Mouse (Mus musculus) kidney, postnatal 10 days (tissue): ENCODE results near the gene Bcl2l11.

ENCODE experiments used
- DNase-seq: peaks from one replicate; pipeline ENCODE4 v3.0.0; 2021; ENCODE audit warnings: mixed read lengths

Bcl2l11 gene

GRCm38 (mm10) chr2:128140183-128140582 is 14.3 kb downstream of the Bcl2l11 start:
- DNase-seq = no peak

DNA sequence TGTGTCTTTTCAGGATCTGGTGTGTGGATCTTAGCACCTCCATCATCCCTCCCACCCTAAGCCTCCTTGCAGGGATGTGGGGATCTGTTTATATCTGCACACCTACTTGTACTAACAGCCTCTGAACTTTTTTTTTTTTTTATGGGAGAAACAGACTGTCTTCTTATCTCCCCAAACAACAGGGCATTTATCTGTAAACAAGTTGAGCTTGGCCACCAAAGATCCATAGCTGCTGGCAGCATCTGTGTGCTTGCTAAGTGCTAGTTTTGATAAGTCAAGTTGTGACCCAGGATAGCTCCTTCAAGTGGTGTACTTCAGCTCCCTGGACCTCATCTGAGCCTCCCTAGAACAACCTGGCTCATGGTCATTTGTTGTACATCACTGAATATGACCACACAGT is 18.2 kb downstream of the Bcl2l11 start:
- DNase-seq = no peak

GRCm38 (mm10) chr2:128145433-128145832 is 19.6 kb downstream of the Bcl2l11 start:
- no peak for DNase-seq

GRCm38 (mm10) chr2:128149596-128149995 is 23.8 kb downstream of the Bcl2l11 start:
- peak; percentile 68 for DNase-seq

DNA sequence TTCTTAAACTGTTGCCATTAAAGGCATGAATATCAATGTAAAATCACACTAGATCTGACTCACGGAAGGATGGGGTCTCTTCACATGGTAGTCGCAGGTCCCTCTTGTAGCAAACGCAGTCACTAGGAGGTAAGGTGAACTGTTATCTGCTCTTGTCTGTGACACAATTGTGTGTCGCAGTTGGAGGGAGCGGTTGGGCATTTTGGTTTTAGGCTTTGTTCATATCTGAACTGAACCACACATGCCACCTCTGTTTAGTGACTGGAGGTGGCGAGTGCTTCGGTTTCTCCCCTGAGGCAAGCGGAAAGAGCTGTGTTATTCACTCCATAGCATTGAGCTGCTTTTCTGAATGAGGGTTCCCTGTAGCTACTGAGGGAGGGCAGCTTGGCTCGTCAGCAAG is 26.4 kb downstream of the Bcl2l11 start:
- DNase-seq = no peak

GRCm38 (mm10) chr2:128152845-128153550 is 27.2 kb downstream of the Bcl2l11 start:
- no peak for DNase-seq

DNA sequence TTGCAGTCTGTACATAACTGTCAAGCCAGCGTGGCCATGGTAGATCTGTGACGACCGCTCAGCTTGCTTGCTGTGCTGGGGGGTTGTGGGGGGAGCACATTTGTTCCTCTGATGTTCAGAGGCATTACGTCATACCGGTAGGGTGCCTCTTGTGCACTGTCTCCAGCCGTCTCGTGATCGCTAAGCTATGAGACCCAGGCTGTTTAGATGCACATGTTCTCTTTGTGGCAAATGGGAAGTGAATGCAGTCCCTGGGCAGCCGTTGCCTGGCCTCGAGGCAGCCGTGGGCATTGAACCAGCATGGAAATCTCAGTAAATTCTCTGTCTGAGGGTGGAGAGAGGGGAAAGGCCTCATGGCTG is 27.7 kb downstream of the Bcl2l11 start:
- no peak for DNase-seq

GRCm38 (mm10) chr2:128155412-128156066 is 29.7 kb downstream of the Bcl2l11 start:
- DNase-seq = peak; percentile 63

- no peak for DNase-seq
These were observed 30.2 kb downstream of the Bcl2l11 start for GRCm38 (mm10) chr2:128156067-128156462.

DNA sequence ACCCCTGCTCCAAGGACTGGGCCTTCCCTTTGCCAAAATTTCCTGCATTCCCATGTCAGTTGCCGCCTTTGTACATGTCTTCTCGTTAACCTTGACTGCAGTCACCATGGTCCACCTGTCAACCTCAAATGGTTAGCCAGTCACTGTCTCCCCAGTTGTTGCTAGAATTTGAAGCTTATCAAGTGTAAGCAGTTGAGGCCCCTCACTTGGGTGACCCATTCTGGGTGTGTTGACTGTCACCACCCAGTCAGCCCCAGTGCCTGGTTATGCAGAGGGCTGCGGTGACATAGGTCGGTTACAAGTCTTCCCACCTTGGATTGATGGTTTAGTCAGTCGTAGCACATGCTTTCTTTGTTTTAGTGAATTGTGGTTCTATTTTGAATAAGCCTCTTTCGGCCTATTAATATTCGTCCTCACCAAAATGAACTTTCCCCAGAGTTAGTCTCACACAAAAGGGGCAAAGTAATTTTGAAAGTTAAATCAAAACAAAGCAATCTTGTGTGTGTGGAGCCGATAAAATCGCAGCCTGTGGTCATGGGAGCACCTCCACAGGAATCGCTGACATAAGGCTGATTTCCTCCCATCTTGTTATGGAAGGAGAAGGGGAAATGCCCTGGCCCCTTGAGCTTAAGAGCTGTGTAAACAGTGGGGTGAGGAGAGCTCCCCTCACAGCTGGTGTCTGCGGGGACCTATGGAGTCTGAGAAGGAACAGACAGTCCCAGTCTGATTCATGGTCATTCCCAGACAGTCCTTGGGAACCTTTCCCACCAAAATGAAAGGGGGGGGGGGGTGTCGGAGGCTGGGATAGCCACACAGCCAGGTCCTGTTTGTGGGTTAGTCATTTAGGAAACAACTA is 30.9 kb downstream of the Bcl2l11 start:
- DNase-seq = no peak

- DNase-seq = no peak
These were observed 33.0 kb downstream of the Bcl2l11 start for GRCm38 (mm10) chr2:128158734-128159410.

DNA sequence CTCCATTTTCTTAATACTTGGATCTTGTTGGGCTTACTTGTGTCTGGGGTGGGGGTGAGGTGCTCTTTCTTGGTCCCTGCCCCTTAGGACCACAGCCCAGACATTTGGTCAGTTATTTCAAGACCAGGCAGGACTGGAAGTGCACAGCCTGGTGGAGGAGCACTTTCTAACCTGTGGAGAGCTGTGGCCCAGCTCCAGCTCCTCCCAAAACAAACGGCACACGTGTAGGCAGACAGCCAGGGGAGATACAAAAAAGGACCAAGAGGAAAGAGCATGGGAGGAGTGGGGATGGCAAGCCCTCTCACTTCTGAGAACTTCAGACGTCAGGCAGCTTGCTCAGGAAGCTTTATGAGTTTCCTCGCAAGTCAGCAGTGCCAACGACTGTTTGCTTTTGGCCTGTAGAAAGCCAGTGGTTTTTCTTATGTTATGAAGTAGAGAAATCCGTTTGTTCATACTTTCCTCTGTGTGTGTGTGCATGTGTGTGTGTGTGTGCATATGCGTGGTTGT is 33.8 kb downstream of the Bcl2l11 start:
- no peak for DNase-seq

DNA sequence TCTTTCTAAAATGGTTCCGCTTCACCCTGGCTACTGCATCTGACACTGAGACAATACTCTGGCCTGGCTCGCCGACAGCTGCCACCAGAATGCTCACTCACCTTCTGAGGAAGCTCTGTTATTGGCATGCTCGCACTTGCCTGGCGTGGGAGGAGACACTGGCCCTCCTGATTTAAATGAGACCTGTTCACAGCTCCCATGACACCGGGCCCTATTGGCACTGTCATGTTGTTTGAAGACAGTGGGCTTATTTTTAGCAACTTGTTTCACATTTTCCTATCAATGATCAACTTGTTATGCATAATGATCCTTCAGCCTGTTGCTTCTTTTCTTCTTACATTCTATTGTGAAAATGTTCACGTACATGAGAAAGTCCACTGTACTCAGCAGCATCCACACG is 37.3 kb downstream of the Bcl2l11 start:
- DNase-seq = no peak

DNA sequence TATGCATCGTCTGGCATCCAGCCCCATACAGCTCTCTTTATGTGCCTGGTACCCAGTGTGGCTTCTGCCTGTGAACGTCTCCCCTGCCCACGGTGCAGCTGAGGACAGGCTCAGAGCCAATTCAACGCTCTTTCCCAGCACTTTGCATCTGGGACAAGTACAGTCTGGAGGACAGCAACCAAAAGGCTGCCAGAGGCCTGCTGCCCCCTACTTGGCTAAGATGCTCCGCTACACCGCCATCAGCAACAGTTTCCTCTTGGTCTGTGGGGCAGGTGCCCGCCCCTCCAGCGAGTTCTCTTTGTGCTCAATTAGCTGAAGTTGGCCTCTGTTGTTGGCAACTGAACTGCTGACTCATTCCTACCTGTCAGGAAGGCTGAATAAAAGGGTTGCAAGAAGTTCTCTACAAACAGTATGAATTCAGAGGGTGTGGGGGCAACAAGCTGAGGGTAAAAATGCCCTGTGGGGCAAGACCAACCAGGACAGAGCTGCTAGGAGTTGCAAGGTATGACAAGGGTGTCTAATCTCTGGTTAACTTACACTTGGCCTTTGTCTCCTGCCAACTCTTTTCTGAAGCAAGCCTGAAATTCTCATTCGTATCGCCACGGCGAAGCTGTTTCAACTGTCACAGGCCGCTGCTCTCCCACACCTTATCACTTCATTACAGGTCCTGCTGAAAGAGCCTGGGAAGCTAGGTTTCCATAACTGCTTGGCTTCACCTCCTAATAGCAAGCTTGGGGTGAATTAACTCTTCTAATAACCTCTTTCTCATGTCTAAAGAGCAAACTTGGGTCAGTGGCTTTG is 41.0 kb downstream of the Bcl2l11 start:
- DNase-seq = no peak

GRCm38 (mm10) chr2:128167930-128168329 is 42.1 kb downstream of the Bcl2l11 start:
- no peak for DNase-seq

GRCm38 (mm10) chr2:128169486-128169885 is 43.6 kb downstream of the Bcl2l11 start:
- no peak for DNase-seq

GRCm38 (mm10) chr2:128169972-128170371 is 44.1 kb downstream of the Bcl2l11 start:
- DNase-seq = no peak

DNA sequence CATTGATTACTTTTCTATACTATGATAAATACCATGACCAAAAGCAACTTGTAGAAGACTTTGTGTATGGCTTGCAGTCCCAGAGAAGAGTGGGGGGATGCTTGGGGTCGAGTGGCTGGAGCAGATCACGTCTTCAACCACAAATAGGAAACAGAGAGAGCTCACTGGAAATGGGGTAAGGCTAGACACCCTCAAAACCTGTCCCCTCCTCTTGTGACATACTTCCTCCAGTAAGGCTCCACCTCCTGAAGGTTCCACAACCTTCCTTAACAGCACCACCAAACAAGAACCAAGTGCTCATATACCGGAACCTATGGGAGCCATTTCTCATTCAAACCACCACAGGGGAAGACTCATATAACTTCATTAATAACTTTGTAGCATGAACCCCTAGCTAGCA is 44.8 kb downstream of the Bcl2l11 start:
- DNase-seq = no peak

GRCm38 (mm10) chr2:128172266-128172665 is 46.4 kb downstream of the Bcl2l11 start:
- DNase-seq = no peak

GRCm38 (mm10) chr2:128174176-128174575 is 48.3 kb downstream of the Bcl2l11 start:
- DNase-seq = peak; percentile 42

DNA sequence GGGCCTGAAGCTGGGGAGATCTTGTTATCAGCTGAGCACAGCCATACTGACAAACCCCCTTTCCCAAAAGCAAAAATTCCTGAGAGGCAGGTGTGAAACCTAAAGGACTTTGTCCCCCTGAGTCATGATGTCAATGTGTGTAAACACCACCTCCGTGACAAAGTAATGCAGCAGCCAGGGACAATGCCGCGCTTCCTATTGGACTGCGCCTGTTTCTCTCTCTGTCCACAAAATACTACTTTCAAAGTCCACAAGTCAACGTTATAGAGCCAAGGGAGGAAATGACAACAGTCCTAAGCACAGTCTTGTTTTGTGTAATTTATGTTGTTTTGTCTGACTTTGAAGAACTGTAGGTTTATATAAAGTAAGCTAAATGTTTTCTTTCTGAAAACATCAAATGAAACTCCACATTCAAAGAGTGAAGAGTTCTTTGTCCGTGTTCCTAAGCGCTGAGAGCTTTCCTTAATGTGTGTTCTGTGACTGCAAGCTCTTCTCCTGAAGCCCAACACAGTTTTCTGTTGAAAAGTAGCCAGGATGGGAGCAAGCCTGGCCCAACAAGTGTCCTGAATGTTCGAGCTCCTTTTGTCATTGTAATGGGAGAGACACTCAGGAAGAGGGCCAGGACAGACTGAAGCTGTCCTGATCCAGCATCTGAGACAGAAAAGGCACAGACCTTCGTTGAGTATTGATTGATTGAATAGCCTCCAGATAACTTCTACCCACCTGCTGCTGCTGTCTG is 48.9 kb downstream of the Bcl2l11 start:
- no peak for DNase-seq
